Mouse (Mus musculus): ENCODE measurements around the gene Memo1.

DNA sequence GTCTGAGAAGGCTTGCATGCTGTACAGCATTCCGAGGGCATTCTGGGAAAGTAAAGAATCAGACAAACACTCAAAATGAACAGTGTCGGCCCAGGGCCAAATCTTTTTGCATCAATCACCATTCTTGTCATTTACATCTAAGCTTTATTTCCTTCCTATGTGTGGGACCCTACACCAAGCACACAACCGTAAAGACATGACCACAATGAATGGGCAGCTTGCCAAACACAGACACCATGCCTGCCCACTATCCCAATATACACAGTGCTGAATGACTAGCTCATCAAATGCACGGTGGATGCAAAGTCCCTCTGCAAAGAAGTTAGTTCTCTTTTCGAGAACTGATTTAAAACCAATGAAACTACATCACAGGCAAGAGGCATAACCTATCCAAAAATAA is 109.1 kb downstream of the Memo1 start:
- TF ChIP-seq SMC3 (IDR thresholded peaks at IDR 0.05; ENCODE audit: low read depth, low read length) (no peak), CTCF (conservative IDR thresholded peaks at IDR 0.05 in 1 of 2, IDR thresholded peaks at IDR 0.05 in 1 of 2; ENCODE audit: low read depth in 2 of 2, low read length in 2 of 2) (no peak), MAFK (IDR thresholded peaks at IDR 0.05; ENCODE audit: insufficient replicate concordance, low read length) (no peak), ZNF384 (IDR thresholded peaks at IDR 0.05; ENCODE audit: low read depth, low read length) (no peak), POLR2A (IDR thresholded peaks at IDR 0.05; ENCODE audit: low read depth, low read length) (no peak), MXI1 (IDR thresholded peaks at IDR 0.05; ENCODE audit: low read depth, low read length) (no peak)

Data from CH12.LX (cell line).